Mouse (Mus musculus) right cerebral cortex, postnatal 4 days (tissue): ENCODE results near the gene Ccdc175.

Source experiments
- DNase-seq: peaks from one replicate; pipeline ENCODE4 v3.0.0-alpha.2; 2022

The Ccdc175 gene

GRCm38 (mm10) chr12:72184929-72185328 lies at the start of gene Ccdc175:
TSS of gene Ccdc175 (minus strand) at chr12:72185029.
- no peak for DNase-seq

GRCm38 (mm10) chr12:72234151-72234550 lies 49.3 kb upstream of the Ccdc175 start:
- no peak for DNase-seq

- DNase-seq: no peak
Observed at GRCm38 (mm10) chr12:72232826-72233790, 48.3 kb upstream of the Ccdc175 start.

GRCm38 (mm10) chr12:72232176-72232575 lies 47.3 kb upstream of the Ccdc175 start:
- no peak for DNase-seq

- no peak for DNase-seq
Observed at GRCm38 (mm10) chr12:72229451-72230196, 44.8 kb upstream of the Ccdc175 start.

- no peak for DNase-seq
Observed at GRCm38 (mm10) chr12:72227731-72228130, 42.9 kb upstream of the Ccdc175 start.

GRCm38 (mm10) chr12:72225371-72225770 lies 40.5 kb upstream of the Ccdc175 start:
- DNase-seq: no peak

- DNase-seq: no peak
Observed at GRCm38 (mm10) chr12:72223557-72224102, 38.8 kb upstream of the Ccdc175 start.

GRCm38 (mm10) chr12:72213554-72213953 lies 28.7 kb upstream of the Ccdc175 start:
- DNase-seq: no peak

- DNase-seq: no peak
Observed at GRCm38 (mm10) chr12:72200828-72201227, 16.0 kb upstream of the Ccdc175 start.

GRCm38 (mm10) chr12:72197925-72198486 lies 13.2 kb upstream of the Ccdc175 start:
- DNase-seq: no peak

GRCm38 (mm10) chr12:72197434-72197833 lies 12.6 kb upstream of the Ccdc175 start:
- DNase-seq: no peak

- no peak for DNase-seq
Observed at GRCm38 (mm10) chr12:72179561-72179960, 5.3 kb downstream of the Ccdc175 start.

- no peak for DNase-seq
Observed at GRCm38 (mm10) chr12:72178322-72178721, 6.5 kb downstream of the Ccdc175 start.

GRCm38 (mm10) chr12:72158421-72158820 lies 26.4 kb downstream of the Ccdc175 start:
- DNase-seq: no peak

- no peak for DNase-seq
Observed at GRCm38 (mm10) chr12:72150786-72151185, 34.0 kb downstream of the Ccdc175 start.

- no peak for DNase-seq
Observed at GRCm38 (mm10) chr12:72129203-72129602, 55.6 kb downstream of the Ccdc175 start.

GRCm38 (mm10) chr12:72115686-72116345 lies 69.0 kb downstream of the Ccdc175 start:
- no peak for DNase-seq

GRCm38 (mm10) chr12:72115126-72115525 lies 69.7 kb downstream of the Ccdc175 start:
- no peak for DNase-seq

- peak; percentile 60 for DNase-seq
Observed at GRCm38 (mm10) chr12:72104525-72105281, 80.1 kb downstream of the Ccdc175 start.

- DNase-seq: no peak
Observed at GRCm38 (mm10) chr12:72104027-72104426, 80.8 kb downstream of the Ccdc175 start.

GRCm38 (mm10) chr12:72102776-72103175 lies 82.1 kb downstream of the Ccdc175 start:
- DNase-seq: no peak
